Mouse (Mus musculus) hindbrain, embryonic 14.5 days (tissue): ENCODE data around the gene Lrmda. TPM values are rescaled to one million over a fixed set of nuclear protein-coding genes. Genes with fewer than 3 reads are reported as not detected.

Source experiments
- ATAC-seq: fragments of 200-750 bp; cut with Nextera tagmentation; 2 replicates; pipeline ENCODE4 v1.8.0; 2017; ENCODE audit warnings: moderate number of reproducible peaks, mild to moderate bottlenecking, moderate TSS enrichment, moderate library complexity; ENCODE audit not compliant: low FRiP score
- DNase-seq: peaks from one replicate; pipeline ENCODE4 v3.0.0-alpha.2; 2015; ENCODE audit warnings: low spot score
- H3K27ac ChIP-seq: fragments of 300-500 bp; sonication (generic); 2 replicates; pipeline ENCODE4 v1.5.1; 2014; ENCODE audit warnings: mild to moderate bottlenecking, moderate library complexity
- H3K27me3 ChIP-seq: fragments of 300-500 bp; sonication (generic); 2 replicates; pipeline ENCODE4 v1.6.1; 2014; ENCODE audit warnings: mild to moderate bottlenecking, low read length, mixed read lengths; ENCODE audit not compliant: control insufficient read depth, insufficient read depth
- H3K36me3 ChIP-seq: fragments of 300-500 bp; sonication (generic); replicated peaks from 2 replicates; pipeline ENCODE4 v1.6.1; 2014; ENCODE audit not compliant: control insufficient read depth, insufficient read depth
- H3K4me1 ChIP-seq: fragments of 300-500 bp; sonication (generic); replicated peaks from 2 replicates; pipeline ENCODE4 v1.6.1; 2014; ENCODE audit warnings: antibody characterized with exemption, low read length, mixed read lengths; ENCODE audit not compliant: control insufficient read depth, insufficient read depth
- H3K4me2 ChIP-seq: fragments of 300-500 bp; sonication (generic); replicated peaks from 2 replicates; pipeline ENCODE4 v1.6.1; 2014; ENCODE audit warnings: mild to moderate bottlenecking, moderate library complexity
- H3K4me3 ChIP-seq: fragments of 300-500 bp; sonication (generic); replicated peaks from 2 replicates; pipeline ENCODE4 v1.5.1; 2014; ENCODE audit warnings: mild to moderate bottlenecking, low read length
- H3K9ac ChIP-seq: fragments of 300-500 bp; sonication (generic); 2 replicates; pipeline ENCODE4 v1.6.1; 2014
- H3K9me3 ChIP-seq: fragments of 300-500 bp; sonication (generic); 2 replicates; pipeline ENCODE4 v1.6.1; 2016; ENCODE audit warnings: low read length; ENCODE audit not compliant: control insufficient read depth
- WGBS: fragments of 180-500 bp; shearing (Covaris S2); extraction: QIAGEN DNeasy Blood & Tissue Kit; methylation state at CpG from one replicate; pipeline ENCODE4 v1.1.7; 2014; 5-methylcytosine and 5-hydroxymethylcytosine counted together
- polyA plus RNA-seq: library from polyadenylated mRNA; unstranded; fragments of >200 nt; fragmentation: Nextera tagmentation; extraction: Ambion mirVana; gene quantifications from 2 replicates; pipeline ENCODE4 v1.2.1, GENCODE M21; 2014

Lrmda gene
- polyA plus RNA-seq, 1 experiment from 2014 or later: 0.64 TPM

DNA sequence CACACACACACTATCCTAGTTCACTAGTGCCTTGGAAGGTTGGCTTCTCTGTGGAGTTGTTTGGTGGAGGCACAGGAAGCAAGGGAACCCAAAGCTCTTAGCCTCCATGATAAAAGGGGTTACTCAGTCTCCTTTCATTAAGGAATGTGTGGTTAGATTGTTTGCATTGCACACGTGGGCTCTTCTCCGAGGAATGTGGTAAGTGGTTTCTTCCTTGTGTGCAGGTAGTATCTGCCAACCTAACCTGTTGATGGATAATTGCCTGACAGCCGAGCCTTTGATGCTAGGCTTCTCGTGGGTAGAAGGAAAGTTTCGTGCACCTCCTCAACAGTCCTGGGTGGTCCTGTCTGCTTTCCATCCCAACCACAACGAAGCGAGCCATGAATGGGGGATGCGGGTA lies 648.8 kb downstream of the Lrmda start:
- Histone ChIP-seq H3K4me1 (peaks cover 5% of the 10 kb centered on the region; the same call in 1 of the 2 replicates), H3K36me3 (no peaks in the 10 kb centered on the region), H3K9ac (no peak overlapping the region), H3K4me3 (no peak overlapping the region), H3K27ac (no peak overlapping the region), H3K9me3 (no peaks in the 10 kb centered on the region), H3K27me3 (0 out of 2 replicates have a peak, but pooled peaks cover 3% of the 10 kb centered on the region), H3K4me2 (no peak overlapping the region)
- ATAC-seq (no peak), DNase-seq (no peak)
- WGBS: 63% methylated on average over 8 of the region's 8 CpGs

GRCm38 (mm10) chr14:22668711-22669110 lies 649.2 kb downstream of the Lrmda start:
- WGBS: 44% methylated on average over 6 of the region's 6 CpGs
- Histone ChIP-seq H3K4me3 (no peak overlapping the region), H3K4me1 (peaks cover 5% of the 10 kb centered on the region; the same call in 1 of the 2 replicates), H3K27ac (no peak overlapping the region), H3K27me3 (0 out of 2 replicates have a peak, but pooled peaks cover 3% of the 10 kb centered on the region), H3K36me3 (no peaks in the 10 kb centered on the region), H3K9me3 (no peaks in the 10 kb centered on the region), H3K9ac (no peak overlapping the region), H3K4me2 (no peak overlapping the region)
- ATAC-seq (no peak), DNase-seq (peak; percentile 51)

DNA sequence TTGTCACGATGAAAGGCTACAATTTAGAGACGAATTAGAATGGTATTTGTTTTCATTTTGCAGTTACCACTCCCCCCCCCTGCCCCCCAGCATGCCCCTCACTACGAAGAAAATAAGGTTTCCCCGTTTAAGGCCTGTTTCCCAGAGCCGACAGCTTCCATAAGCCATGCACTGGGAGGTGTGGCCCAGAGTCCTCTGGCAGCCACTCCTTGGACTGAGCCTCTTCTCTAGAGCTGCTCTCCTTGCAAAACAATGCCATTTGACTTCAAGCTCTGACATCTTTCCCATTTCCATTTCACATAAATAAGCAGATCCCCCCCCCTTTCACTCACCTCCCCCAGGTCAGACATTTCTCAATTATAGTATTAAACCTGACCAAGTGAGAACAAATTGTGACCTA lies 654.1 kb downstream of the Lrmda start:
- WGBS: 44% methylated on average over 5 of the region's 5 CpGs
- ATAC-seq: no peak
- Histone ChIP-seq H3K4me3 (no peak overlapping the region), H3K36me3 (no peaks in the 10 kb centered on the region), H3K9me3 (no peaks in the 10 kb centered on the region), H3K27ac (no peak overlapping the region), H3K27me3 (0 out of 2 replicates have a peak, but pooled peaks cover 3% of the 10 kb centered on the region), H3K4me2 (no peak overlapping the region), H3K9ac (no peak overlapping the region), H3K4me1 (peaks cover 5% of the 10 kb centered on the region; the same call in 1 of the 2 replicates)
- DNase-seq: no peak

DNA sequence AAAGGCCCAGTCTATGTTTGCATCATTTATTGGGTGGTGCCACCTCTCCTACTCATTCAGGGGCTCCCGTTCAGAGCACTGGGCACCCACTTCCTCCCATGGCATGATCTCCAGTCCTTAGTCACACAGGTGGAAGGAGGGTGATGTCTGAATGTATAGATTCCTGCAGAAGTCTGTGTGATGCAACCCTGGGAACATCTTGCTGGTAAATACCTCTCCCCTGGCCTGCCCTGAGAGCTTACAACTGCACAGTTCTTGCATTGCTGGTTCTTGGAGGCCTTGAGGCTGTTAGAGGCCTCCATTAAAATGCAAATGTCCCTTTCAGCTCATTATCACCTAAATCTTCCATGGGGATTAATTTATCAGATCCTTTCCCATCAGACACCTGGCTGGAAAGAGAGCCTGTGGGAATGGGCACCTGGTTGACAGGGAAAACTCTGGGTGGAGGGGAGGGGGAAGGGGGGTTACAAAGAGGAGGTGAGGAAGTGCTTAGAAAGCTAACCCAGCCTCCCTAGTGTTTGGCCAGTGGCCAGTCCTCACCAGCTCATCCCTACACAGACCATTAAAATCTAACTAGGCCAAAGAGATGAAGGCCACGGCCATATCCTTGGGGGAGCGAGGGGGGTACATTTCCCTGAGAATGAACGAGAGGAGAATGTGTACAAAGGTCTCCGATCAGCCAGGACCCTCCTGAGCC lies 659.6 kb downstream of the Lrmda start:
- Histone ChIP-seq H3K9me3 (no peaks in the 10 kb centered on the region), H3K27ac (peak overlapping the region; percentile 60), H3K4me1 (peaks cover 16% of the 10 kb centered on the region; the same call in 1 of the 2 replicates), H3K4me2 (no peak overlapping the region), H3K36me3 (no peaks in the 10 kb centered on the region), H3K4me3 (no peak overlapping the region), H3K27me3 (no peaks in the 10 kb centered on the region), H3K9ac (no peak overlapping the region)
- peak; percentile 56; the same call in 1 of the 2 replicates for ATAC-seq
- 30% methylated on average over 5 of the region's 5 CpGs for WGBS
- no peak for DNase-seq

GRCm38 (mm10) chr14:22679705-22680643 lies 660.5 kb downstream of the Lrmda start:
- DNase-seq: peak; percentile 40
- no peak overlapping the region for H3K4me3 ChIP-seq
- peak overlapping the region; percentile 60 for H3K27ac ChIP-seq
- 18% methylated on average over 9 of the region's 9 CpGs for WGBS
- H3K9ac ChIP-seq: 0 out of 2 replicates have a peak overlapping the region, but pooled peaks have one; percentile 24
- ATAC-seq: peak; percentile 81; the same call in 1 of the 2 replicates
- H3K4me2 ChIP-seq: no peak overlapping the region
- H3K27me3 ChIP-seq: no peaks in the 10 kb centered on the region
- no peaks in the 10 kb centered on the region for H3K36me3 ChIP-seq
- H3K4me1 ChIP-seq: peaks cover 16% of the 10 kb centered on the region; the same call in 1 of the 2 replicates
- H3K9me3 ChIP-seq: no peaks in the 10 kb centered on the region

DNA sequence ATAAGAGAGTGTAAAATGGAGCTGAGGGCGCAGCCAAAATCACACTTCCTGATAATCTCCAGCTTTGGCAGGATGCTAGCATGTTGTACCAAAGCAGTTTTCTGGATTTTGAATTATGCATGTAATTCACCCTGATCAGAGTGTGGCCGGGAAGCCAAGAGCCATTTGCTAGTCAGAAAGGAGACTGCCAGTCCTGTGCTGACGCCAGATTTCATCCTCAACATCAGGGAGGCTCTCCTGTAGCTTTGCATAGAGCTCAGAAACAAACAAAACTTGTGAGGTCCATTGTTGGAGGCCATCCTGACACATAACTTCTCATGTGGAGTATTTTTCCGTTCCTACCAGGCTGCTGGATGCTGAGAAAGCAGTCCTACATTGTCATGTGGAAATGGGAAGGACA lies 667.4 kb downstream of the Lrmda start:
- Histone ChIP-seq H3K27ac (no peak overlapping the region), H3K9ac (no peak overlapping the region), H3K9me3 (no peaks in the 10 kb centered on the region), H3K36me3 (no peaks in the 10 kb centered on the region), H3K4me3 (no peak overlapping the region), H3K4me2 (no peak overlapping the region), H3K27me3 (no peaks in the 10 kb centered on the region), H3K4me1 (no peaks in the 10 kb centered on the region)
- DNase-seq (no peak), ATAC-seq (no peak)
- 63% methylated on average over 4 of the region's 4 CpGs for WGBS

GRCm38 (mm10) chr14:22688399-22688798 lies 668.9 kb downstream of the Lrmda start:
- H3K9me3 ChIP-seq: no peaks in the 10 kb centered on the region
- DNase-seq (no peak), ATAC-seq (no peak)
- H3K27ac ChIP-seq: no peak overlapping the region
- H3K36me3 ChIP-seq: no peaks in the 10 kb centered on the region
- H3K4me1 ChIP-seq: no peaks in the 10 kb centered on the region
- no peak overlapping the region for H3K4me2 ChIP-seq
- WGBS: 94% methylated on average over 2 of the region's 2 CpGs
- H3K9ac ChIP-seq: no peak overlapping the region
- no peak overlapping the region for H3K4me3 ChIP-seq
- H3K27me3 ChIP-seq: no peaks in the 10 kb centered on the region

- H3K4me3 ChIP-seq: no peak overlapping the region
- H3K9me3 ChIP-seq: no peaks in the 10 kb centered on the region
- no peaks in the 10 kb centered on the region for H3K36me3 ChIP-seq
- peak; percentile 66 for DNase-seq
- no peak overlapping the region for H3K4me2 ChIP-seq
- no peak overlapping the region for H3K27ac ChIP-seq
- no peaks in the 10 kb centered on the region for H3K27me3 ChIP-seq
- no peak overlapping the region for H3K9ac ChIP-seq
- ATAC-seq: no peak
- H3K4me1 ChIP-seq: no peaks in the 10 kb centered on the region
- WGBS: 49% methylated on average over 6 of the region's 6 CpGs
These were observed 675.9 kb downstream of the Lrmda start for GRCm38 (mm10) chr14:22695448-22695847.

DNA sequence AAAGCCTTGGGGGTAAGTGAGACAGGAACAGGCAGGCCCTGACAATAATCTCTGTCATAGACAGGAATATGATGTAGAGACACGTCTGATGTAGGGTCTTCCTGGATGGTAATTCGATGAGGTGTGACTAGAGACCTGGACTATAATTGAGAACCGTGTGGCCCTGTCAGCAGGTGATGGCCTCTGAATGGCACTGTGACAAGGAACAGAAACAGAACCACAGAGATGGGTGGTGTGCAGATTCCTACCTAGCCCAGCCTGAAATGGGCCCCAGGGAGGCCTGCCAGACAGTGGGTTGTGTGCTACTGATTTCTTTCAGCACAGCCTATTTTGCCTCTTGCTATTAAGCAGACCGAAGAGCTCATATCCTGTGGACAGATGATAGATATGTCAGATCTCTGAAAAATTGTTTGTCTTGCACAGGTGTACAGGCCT lies 676.4 kb downstream of the Lrmda start:
- no peaks in the 10 kb centered on the region for H3K36me3 ChIP-seq
- H3K9me3 ChIP-seq: no peaks in the 10 kb centered on the region
- WGBS: 60% methylated on average over 4 of the region's 4 CpGs
- DNase-seq (no peak), ATAC-seq (no peak)
- H3K4me3 ChIP-seq: no peak overlapping the region
- H3K27ac ChIP-seq: no peak overlapping the region
- H3K4me1 ChIP-seq: no peaks in the 10 kb centered on the region
- H3K4me2 ChIP-seq: no peak overlapping the region
- no peak overlapping the region for H3K9ac ChIP-seq
- no peaks in the 10 kb centered on the region for H3K27me3 ChIP-seq
